In the genomic region with DNA sequence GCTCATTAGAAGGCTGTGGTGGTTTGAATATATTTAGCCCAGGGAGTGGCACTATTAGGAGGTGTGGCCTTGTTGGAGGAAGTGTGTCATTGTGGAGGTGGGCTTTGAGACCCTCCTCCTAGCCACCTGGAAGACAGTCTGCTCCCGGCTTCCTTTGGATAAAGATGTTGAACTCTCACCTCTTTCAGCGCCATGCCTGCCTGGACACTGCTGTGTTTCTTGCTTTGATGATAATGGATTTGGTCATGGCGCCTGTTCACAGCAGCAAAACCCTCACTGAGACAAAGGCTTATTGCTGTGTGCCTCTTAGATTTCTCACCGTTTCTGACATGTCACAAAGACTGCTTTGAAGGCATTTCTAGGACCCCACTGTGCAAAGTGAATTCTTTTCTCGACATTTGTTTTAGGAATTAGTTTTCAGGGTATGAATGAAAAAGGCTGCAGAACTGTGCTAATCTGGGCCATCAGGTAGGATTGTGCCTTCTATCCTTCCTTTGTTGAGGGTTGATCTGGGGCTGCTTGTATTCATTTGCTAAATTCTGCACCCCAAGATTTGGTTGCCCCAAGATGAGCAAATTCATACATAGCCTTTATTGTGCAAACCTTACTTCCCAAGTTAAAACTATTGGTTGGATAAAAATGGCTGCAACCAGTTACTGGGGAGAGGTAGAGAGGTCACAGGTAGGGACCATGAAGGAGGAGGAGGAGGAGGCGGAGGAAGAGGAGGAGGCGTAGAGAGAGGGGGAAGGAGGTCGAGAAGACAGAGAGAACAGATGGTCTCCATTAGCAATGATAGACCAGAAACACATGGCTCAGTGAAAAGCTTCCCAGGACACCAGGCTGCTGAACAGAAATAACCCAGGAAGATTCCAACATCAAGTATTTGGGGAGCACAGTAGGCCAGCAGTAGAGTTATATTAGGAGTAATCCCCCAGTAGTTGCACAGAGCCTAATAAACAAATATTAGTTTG, we compare ENCODE assay signal across 14 mouse cellular contexts.
"Had no signal": no experiment of that assay in that cellular context is flagged by ENCODE, and none has a peak within 500 bp of the region (broad histone marks: within the 10 kb centered on the region; RNA-seq: fewer than 3 reads in every experiment).

No protein-coding gene starts in this region.

- H3K36me3 ChIP-seq: limb, embryonic 10.5 days; liver, embryonic 12.5 days had no signal

- H3K9me3 ChIP-seq: limb, embryonic 10.5 days; liver, embryonic 12.5 days; megakaryocyte, embryonic 14.5 days had no signal

- H3K4me1 ChIP-seq: liver, embryonic 12.5 days; megakaryocyte, embryonic 14.5 days had no signal

- H3K27me3 ChIP-seq: liver, embryonic 12.5 days; megakaryocyte, embryonic 14.5 days had no signal

- H3K9ac ChIP-seq: liver, embryonic 12.5 days; lung, embryonic 14.5 days had no signal

- DNase-seq: kidney, adult 11 months; kidney, adult 9 months; kidney, postnatal 4 days; lung, embryonic 14.5 days; lung, postnatal 10 days; lung, postnatal 4 days; right cerebral cortex, postnatal 4 days; thymus, postnatal 36 days had no signal

- H3K27ac ChIP-seq: kidney, postnatal 0 days; layer of hippocampus, adult 2 months; limb, embryonic 10.5 days; liver, embryonic 12.5 days had no signal

- H3K4me3 ChIP-seq: layer of hippocampus, adult 2 months; limb, embryonic 10.5 days; liver, embryonic 12.5 days; megakaryocyte, embryonic 14.5 days had no signal

- H3K4me2 ChIP-seq: liver, embryonic 12.5 days; lung, embryonic 14.5 days had no signal

- ATAC-seq: liver, embryonic 12.5 days; midbrain, embryonic 16.5 days had no signal
